Mouse (Mus musculus): ENCODE measurements around the gene A630001G21Rik. TPM values are rescaled to one million over a fixed set of nuclear protein-coding genes. Genes with fewer than 3 reads are reported as not detected.

A630001G21Rik gene
- polyA plus RNA-seq, 1 experiment from 2014 or later: 1.1 TPM

DNA sequence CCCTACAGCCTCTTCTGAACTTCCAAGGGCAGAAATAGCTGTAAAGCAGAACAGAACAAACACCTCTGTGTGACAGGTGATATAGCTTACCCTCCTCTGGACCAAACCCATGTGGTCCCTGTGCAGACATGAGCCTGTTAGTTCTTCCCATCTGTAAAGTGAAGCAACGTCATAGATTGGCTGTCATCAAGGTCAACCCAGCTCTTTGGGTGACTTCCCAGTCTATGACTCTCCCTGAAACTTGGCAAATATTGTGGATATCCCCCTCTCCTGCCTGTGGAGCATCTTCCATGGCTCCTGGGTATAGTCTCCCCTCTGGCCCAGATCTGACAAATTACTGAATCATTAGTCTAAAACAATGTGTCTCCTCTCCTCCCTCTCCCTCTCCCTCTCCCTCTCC, 86.2 kb downstream of the A630001G21Rik start:
- Histone ChIP-seq H3K36me3 (no peaks in the 10 kb centered on the region), H3K4me1 (no peaks in the 10 kb centered on the region), H3K4me3 (no peak overlapping the region), H3K27me3 (no peaks in the 10 kb centered on the region), H3K27ac (replicated peaks) (no peak overlapping the region), H3K9me3 (no peaks in the 10 kb centered on the region), H3K9ac (replicated peaks) (no peak overlapping the region), H3K4me2 (replicated peaks) (no peak overlapping the region)
- no peak for ATAC-seq (ENCODE audit: low FRiP score, low read depth)
- WGBS: 79% methylated on average over 1 of the region's 1 CpGs

DNA sequence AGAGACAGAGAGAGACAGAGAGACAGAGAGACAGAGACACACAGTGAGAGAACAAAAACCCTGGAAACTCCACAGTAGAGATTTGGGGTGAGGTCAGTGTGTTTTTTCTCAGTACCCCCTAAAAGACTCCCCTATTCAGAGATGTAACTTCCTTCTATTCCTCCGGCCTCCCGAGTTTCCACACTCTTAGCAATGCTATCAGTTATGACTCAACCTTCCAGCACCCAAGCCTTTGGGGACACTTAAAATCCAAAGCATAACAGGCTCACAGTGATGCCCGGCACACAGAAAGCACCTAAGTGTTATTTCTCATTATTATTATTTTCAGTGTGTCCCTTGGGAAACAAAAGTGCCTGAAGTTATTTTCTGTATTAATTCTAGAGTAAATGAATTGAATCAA, 87.9 kb downstream of the A630001G21Rik start:
- Histone ChIP-seq H3K9me3 (no peaks in the 10 kb centered on the region), H3K9ac (replicated peaks) (no peak overlapping the region), H3K4me3 (no peak overlapping the region), H3K4me1 (no peaks in the 10 kb centered on the region), H3K4me2 (replicated peaks) (no peak overlapping the region), H3K27ac (replicated peaks) (no peak overlapping the region), H3K36me3 (no peaks in the 10 kb centered on the region), H3K27me3 (no peaks in the 10 kb centered on the region)
- ATAC-seq (ENCODE audit: low FRiP score, low read depth): no peak
- WGBS: 93% methylated on average over 3 of the region's 3 CpGs

DNA sequence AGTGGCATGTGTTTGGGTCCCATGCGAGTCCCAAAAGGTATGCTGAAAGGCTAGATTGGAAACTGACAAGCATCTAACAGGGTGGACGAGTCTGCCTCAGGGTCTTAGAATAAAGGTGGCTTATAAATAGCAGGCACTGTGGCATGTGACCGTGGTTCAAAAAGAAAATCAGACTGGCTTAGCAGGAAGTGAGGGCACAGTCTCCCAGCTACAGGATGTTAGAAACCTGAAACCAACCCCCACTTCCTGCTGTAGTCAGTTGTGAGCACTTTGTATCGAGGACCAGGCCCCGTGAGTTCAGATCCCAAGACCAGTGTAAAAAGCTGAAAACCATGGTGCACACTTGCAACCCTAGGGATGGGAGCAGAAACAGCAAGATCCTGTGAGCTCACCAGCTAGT, 91.1 kb downstream of the A630001G21Rik start:
- WGBS: 80% methylated on average over 5 of the region's 5 CpGs
- Histone ChIP-seq H3K4me3 (no peak overlapping the region), H3K9ac (replicated peaks) (no peak overlapping the region), H3K4me2 (replicated peaks) (no peak overlapping the region), H3K27me3 (no peaks in the 10 kb centered on the region), H3K36me3 (no peaks in the 10 kb centered on the region), H3K27ac (replicated peaks) (no peak overlapping the region), H3K4me1 (no peaks in the 10 kb centered on the region), H3K9me3 (no peaks in the 10 kb centered on the region)
- no peak for ATAC-seq (ENCODE audit: low FRiP score, low read depth)

DNA sequence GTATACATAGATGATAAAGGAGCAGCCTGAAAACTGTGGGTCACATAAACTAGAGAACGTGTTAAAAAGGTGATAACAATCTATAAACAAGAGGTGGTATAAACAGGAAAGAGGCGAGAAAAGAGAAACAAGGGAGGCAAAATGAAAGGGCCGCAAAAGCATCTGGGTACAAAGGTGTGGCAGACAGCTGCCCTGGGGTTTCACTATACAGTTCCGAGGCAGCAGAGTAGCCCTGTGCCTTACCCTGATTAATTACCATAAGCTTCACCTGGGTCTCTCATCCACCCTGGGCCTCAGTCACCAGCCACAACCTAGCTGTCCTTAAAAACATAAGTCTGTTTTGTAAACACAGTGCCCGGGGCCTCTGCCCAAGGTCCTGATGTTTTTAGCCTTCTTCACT, 91.8 kb downstream of the A630001G21Rik start:
- Histone ChIP-seq H3K9ac (replicated peaks) (no peak overlapping the region), H3K9me3 (no peaks in the 10 kb centered on the region), H3K27me3 (no peaks in the 10 kb centered on the region), H3K4me3 (no peak overlapping the region), H3K36me3 (no peaks in the 10 kb centered on the region), H3K4me1 (no peaks in the 10 kb centered on the region), H3K4me2 (replicated peaks) (no peak overlapping the region), H3K27ac (replicated peaks) (no peak overlapping the region)
- ATAC-seq (ENCODE audit: low FRiP score, low read depth): no peak
- WGBS: 71% methylated on average over 5 of the region's 5 CpGs

DNA sequence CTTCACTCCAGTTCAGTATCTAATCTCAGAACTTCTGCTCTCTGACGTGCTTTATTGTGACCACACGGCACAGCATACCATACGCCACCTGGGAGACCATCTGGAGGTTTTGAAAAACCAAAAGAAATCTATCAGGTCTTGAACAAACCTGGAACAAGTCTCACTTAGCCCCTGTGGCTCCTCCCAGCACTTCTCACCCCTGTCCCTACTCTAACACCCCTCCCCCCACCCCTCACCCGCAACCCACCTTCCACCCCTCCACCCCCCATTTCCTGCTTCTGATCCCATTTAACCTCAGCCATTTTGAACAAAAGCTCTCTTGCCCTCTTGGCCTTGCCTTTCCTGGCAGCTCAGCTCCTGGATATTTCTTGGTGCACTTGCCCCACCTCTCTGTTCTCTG, 98.2 kb downstream of the A630001G21Rik start:
- no peak overlapping the region for H3K9ac ChIP-seq (replicated peaks)
- WGBS: 69% methylated on average over 4 of the region's 4 CpGs
- ATAC-seq (ENCODE audit: low FRiP score, low read depth): no peak
- no peaks in the 10 kb centered on the region for H3K36me3 ChIP-seq
- H3K4me1 ChIP-seq: no peaks in the 10 kb centered on the region
- H3K27ac ChIP-seq (replicated peaks): no peak overlapping the region
- no peaks in the 10 kb centered on the region for H3K27me3 ChIP-seq
- no peak overlapping the region for H3K4me2 ChIP-seq (replicated peaks)
- H3K9me3 ChIP-seq: no peaks in the 10 kb centered on the region
- H3K4me3 ChIP-seq: no peak overlapping the region

Small RNAs within 50 kb of the gene (microRNA-seq; reads per million reads assigned to microRNA genes)
- gene Gm25472 (not detected), gene Mir8096 (not detected)

Other genes with a start within 250 kb of the A630001G21Rik start
- not detected in 2 replicates for gene G530012D18Rik, start 203.0 kb downstream of the A630001G21Rik start, polyA plus RNA-seq (2016; fragmentation: Nextera tagmentation; extraction: Ambion mirVana)
- gene Sp110, start 179.8 kb downstream of the A630001G21Rik start, polyA plus RNA-seq (2016; fragmentation: Nextera tagmentation; extraction: Ambion mirVana): 0.62 and 1.4 TPM in 2 replicates
- gene Sp140, start 178.3 kb downstream of the A630001G21Rik start, polyA plus RNA-seq (2016; fragmentation: Nextera tagmentation; extraction: Ambion mirVana): 0.72 and 0.92 TPM in 2 replicates
- 0.50 and 0.92 TPM in 2 replicates for gene Sp100, start 128.7 kb downstream of the A630001G21Rik start, polyA plus RNA-seq (2016; fragmentation: Nextera tagmentation; extraction: Ambion mirVana)
- gene Cab39, start 14.8 kb upstream of the A630001G21Rik start, polyA plus RNA-seq (2016; fragmentation: Nextera tagmentation; extraction: Ambion mirVana): 69.2 and 79.9 TPM in 2 replicates
- 146 and 163 TPM in 2 replicates for gene Itm2c, start 115.6 kb upstream of the A630001G21Rik start, polyA plus RNA-seq (2016; fragmentation: Nextera tagmentation; extraction: Ambion mirVana)
- 2.4 and 3.0 TPM in 2 replicates for gene 4933407L21Rik, start 149.8 kb upstream of the A630001G21Rik start, polyA plus RNA-seq (2016; fragmentation: Nextera tagmentation; extraction: Ambion mirVana)
- 0.05 and 0.08 TPM in 2 replicates for gene Gpr55, start 182.4 kb upstream of the A630001G21Rik start, polyA plus RNA-seq (2016; fragmentation: Nextera tagmentation; extraction: Ambion mirVana)
- gene Spata3, start 238.2 kb upstream of the A630001G21Rik start, polyA plus RNA-seq (2016; fragmentation: Nextera tagmentation; extraction: Ambion mirVana): 0.17 TPM in 1 of 2 replicates, not detected in the other